Mouse (Mus musculus) thymus, postnatal 36 days (tissue): ENCODE measurements around the gene Oxtr.

Source experiments
- DNase-seq, 2 experiments: peaks; one replicate each; pipeline ENCODE4 v3.0.0; 2022; ENCODE audit warnings: mixed read lengths in 2 of 2

The Oxtr gene

GRCm38 (mm10) chr6:112489910-112490559 lies at the start of gene Oxtr:
Gene Oxtr (minus strand): TSS chr6:112489943.
- DNase-seq, result no peak

GRCm38 (mm10) chr6:112525434-112525833 lies 35.7 kb upstream of the Oxtr start:
- DNase-seq, result no peak

GRCm38 (mm10) chr6:112524459-112524858 lies 34.7 kb upstream of the Oxtr start:
- no peak for DNase-seq

- DNase-seq, result no peak
Measured at GRCm38 (mm10) chr6:112517991-112518390, 28.2 kb upstream of the Oxtr start.

- no peak for DNase-seq
Measured at GRCm38 (mm10) chr6:112517572-112517971, 27.8 kb upstream of the Oxtr start.

GRCm38 (mm10) chr6:112516496-112516895 lies 26.8 kb upstream of the Oxtr start:
- no peak for DNase-seq

- DNase-seq, result no peak
Measured at GRCm38 (mm10) chr6:112514591-112514990, 24.8 kb upstream of the Oxtr start.

GRCm38 (mm10) chr6:112510346-112510745 lies 20.6 kb upstream of the Oxtr start:
- no peak for DNase-seq

- DNase-seq, result no peak
Measured at GRCm38 (mm10) chr6:112509590-112510131, 19.9 kb upstream of the Oxtr start.

- DNase-seq, result no peak
Measured at GRCm38 (mm10) chr6:112507617-112508016, 17.9 kb upstream of the Oxtr start.

GRCm38 (mm10) chr6:112501156-112501555 lies 11.4 kb upstream of the Oxtr start:
- DNase-seq, result no peak

- DNase-seq, result no peak
Measured at GRCm38 (mm10) chr6:112499456-112499855, 9.7 kb upstream of the Oxtr start.

GRCm38 (mm10) chr6:112498716-112499115 lies 9.0 kb upstream of the Oxtr start:
- no peak for DNase-seq

- DNase-seq, result no peak
Measured at GRCm38 (mm10) chr6:112497456-112497855, 7.7 kb upstream of the Oxtr start.

GRCm38 (mm10) chr6:112496291-112497060 lies 6.7 kb upstream of the Oxtr start:
- no peak for DNase-seq

GRCm38 (mm10) chr6:112495219-112495618 lies 5.5 kb upstream of the Oxtr start:
- no peak for DNase-seq

- no peak for DNase-seq
Measured at GRCm38 (mm10) chr6:112494620-112495081, 4.9 kb upstream of the Oxtr start.

- DNase-seq, result no peak
Measured at GRCm38 (mm10) chr6:112493371-112493770, 3.6 kb upstream of the Oxtr start.

GRCm38 (mm10) chr6:112492656-112493055 lies 2.9 kb upstream of the Oxtr start:
- DNase-seq, result no peak

GRCm38 (mm10) chr6:112491521-112491920 lies 1.8 kb upstream of the Oxtr start:
- no peak for DNase-seq

- DNase-seq, result peak; percentile 61 to 73
Measured at GRCm38 (mm10) chr6:112490625-112491242, 991 bp upstream of the Oxtr start.

- no peak for DNase-seq
Measured at GRCm38 (mm10) chr6:112489181-112489909, 398 bp downstream of the Oxtr start.

GRCm38 (mm10) chr6:112488821-112489180 lies 942 bp downstream of the Oxtr start:
- DNase-seq, result no peak
